Mouse (Mus musculus): ENCODE measurements at regions not wholly inside any gene's neighbourhood (a gene's known extent, or its start where the extent isn't known, plus 50 kb on each side); places are given as distances from the start of the nearest gene placed in this dataset.
"Not testable (repeated sequence)": the region's sequence is repeated elsewhere in the genome, so short reads cannot be mapped to it uniquely, and the experiment has no call there.

GRCm38 (mm10) chr14:17055741-17056140 is 236.8 kb upstream of the Rarb start:
- DNase-seq, result no peak

GRCm38 (mm10) chr14:17054381-17054780 is 235.4 kb upstream of the Rarb start:
- DNase-seq, result no peak

GRCm38 (mm10) chr14:17046808-17047207 is 227.9 kb upstream of the Rarb start:
- no peak for DNase-seq

GRCm38 (mm10) chr14:17045426-17046132 is 226.6 kb upstream of the Rarb start:
- no peak for DNase-seq

GRCm38 (mm10) chr14:17020603-17021356 is 201.8 kb upstream of the Rarb start:
- no peak for DNase-seq

GRCm38 (mm10) chr14:17012931-17013330 is 194.0 kb upstream of the Rarb start:
- DNase-seq, result no peak

GRCm38 (mm10) chr14:17012200-17012599 is 193.2 kb upstream of the Rarb start:
- no peak for DNase-seq

- DNase-seq, result no peak
Measured at GRCm38 (mm10) chr14:17005194-17006018, 186.4 kb upstream of the Rarb start.

GRCm38 (mm10) chr14:17004714-17005113 is 185.8 kb upstream of the Rarb start:
- no peak for DNase-seq

- no peak for DNase-seq
Measured at GRCm38 (mm10) chr14:16996716-16997115, 177.8 kb upstream of the Rarb start.

GRCm38 (mm10) chr14:16970911-16971310 is 152.0 kb upstream of the Rarb start:
- DNase-seq, result not testable (repeated sequence)

GRCm38 (mm10) chr14:16964717-16965391 is 145.9 kb upstream of the Rarb start:
- DNase-seq, result no peak

- DNase-seq, result no peak
Measured at GRCm38 (mm10) chr14:16962216-16962826, 143.4 kb upstream of the Rarb start.

GRCm38 (mm10) chr14:16957802-16958201 is 138.8 kb upstream of the Rarb start:
- DNase-seq, result no peak

- no peak for DNase-seq
Measured at GRCm38 (mm10) chr14:16954511-16955443, 135.8 kb upstream of the Rarb start.

- no peak for DNase-seq
Measured at GRCm38 (mm10) chr14:16948736-16949135, 129.8 kb upstream of the Rarb start.

- no peak for DNase-seq
Measured at GRCm38 (mm10) chr14:16944441-16944840, 125.5 kb upstream of the Rarb start.

GRCm38 (mm10) chr14:16943531-16943930 is 124.6 kb upstream of the Rarb start:
- DNase-seq, result no peak

GRCm38 (mm10) chr14:16927136-16927535 is 108.2 kb upstream of the Rarb start:
- DNase-seq, result no peak

GRCm38 (mm10) chr14:16901534-16902147 is 82.7 kb upstream of the Rarb start:
- no peak for DNase-seq
